Mouse (Mus musculus) CH12F3 (cell line): Measurements from ENCODE around the gene Ebf1.

ENCODE experiments used
- in situ Hi-C: fragments of 300-500 bp; cut with MboI; formaldehyde crosslinking; loops from 2 replicates; pipeline ENCODE4 v1.14.3; 2020; ENCODE audit warnings: low sequenced_read_pairs

The Ebf1 gene

GRCm38 (mm10) chr11:44701221-44701810 lies 84.2 kb downstream of the Ebf1 start:
- in situ Hi-C loops: no loop called here

DNA sequence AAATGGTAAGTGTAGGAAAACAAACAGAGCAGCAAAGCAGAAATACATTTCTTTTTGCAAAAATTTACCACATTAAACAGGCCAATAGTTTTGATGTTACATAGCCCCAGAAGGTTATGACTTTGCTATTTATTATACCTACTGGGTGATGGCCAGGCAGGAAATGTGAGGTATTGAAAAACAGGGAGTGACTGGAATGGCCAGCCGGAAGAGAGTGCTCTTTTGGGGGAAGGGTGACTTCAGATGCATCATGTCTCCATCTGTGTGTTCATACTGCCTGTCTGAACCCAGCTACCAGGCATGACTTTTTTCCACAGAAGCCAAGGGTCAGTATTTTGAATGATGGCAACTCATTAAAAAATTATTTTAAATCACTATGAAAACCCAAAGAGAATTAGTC lies 84.7 kb downstream of the Ebf1 start:
- in situ Hi-C loops: no loop called here

DNA sequence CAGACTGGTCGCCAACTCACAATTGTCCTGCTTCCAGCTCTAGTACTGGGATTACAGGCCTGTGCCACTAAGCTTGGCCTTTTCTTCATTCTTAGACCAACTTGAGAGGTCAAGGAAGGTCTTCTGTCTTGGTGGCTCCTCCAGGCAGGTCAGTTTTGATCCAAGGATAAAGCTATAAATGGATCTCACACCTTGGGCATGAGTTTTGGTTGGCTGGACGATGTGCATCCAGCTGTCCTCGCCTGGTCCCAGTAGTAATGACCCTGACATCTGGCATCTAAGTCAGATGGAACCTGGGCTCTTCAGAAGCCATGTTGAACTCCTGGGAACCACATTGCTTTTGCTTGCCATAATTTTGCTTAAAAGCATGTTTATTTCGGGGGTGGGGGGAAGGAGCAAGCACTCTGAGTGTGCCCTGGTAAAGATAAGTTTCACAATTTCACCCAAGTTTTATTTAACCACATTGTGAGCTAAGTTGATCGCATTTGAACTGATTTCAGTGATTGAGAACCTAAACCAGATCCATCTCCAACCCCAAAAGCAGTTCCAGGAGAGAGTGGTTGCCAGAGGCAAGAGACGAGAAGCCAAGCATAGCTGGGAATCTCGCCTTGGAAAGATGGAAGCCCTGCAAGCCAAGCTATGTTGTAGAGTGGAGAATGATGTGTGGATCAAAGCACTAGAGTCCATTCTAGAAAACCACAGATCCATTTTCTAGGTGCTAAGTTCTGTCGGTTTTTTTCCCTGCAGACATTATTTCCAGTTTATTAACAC lies 85.8 kb downstream of the Ebf1 start:
- in situ Hi-C loops: no loop called here

- in situ Hi-C loops: no loop called here
Observed at GRCm38 (mm10) chr11:44703951-44704350, 86.8 kb downstream of the Ebf1 start.

GRCm38 (mm10) chr11:44705811-44706210 lies 88.7 kb downstream of the Ebf1 start:
- in situ Hi-C loops: no loop called here

DNA sequence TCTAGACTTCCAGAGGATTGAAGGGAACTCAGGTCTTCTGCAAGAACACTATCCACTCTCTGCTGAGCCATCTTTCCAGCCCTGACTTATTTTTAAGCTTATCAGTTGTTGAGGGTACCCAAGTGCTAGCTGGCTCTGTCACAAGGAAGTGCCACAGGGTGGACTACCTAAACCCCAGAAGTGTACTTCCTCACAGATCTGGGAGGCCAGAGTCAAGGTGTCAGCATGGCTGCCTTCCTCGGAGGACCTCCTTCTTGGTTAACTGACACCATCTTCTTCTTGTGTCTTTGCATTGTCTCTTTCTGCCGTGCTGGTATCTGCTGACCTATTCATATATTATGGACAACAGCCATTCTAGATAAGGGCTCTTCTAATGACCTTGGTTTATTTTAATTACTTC lies 89.3 kb downstream of the Ebf1 start:
- in situ Hi-C loops: no loop called here

DNA sequence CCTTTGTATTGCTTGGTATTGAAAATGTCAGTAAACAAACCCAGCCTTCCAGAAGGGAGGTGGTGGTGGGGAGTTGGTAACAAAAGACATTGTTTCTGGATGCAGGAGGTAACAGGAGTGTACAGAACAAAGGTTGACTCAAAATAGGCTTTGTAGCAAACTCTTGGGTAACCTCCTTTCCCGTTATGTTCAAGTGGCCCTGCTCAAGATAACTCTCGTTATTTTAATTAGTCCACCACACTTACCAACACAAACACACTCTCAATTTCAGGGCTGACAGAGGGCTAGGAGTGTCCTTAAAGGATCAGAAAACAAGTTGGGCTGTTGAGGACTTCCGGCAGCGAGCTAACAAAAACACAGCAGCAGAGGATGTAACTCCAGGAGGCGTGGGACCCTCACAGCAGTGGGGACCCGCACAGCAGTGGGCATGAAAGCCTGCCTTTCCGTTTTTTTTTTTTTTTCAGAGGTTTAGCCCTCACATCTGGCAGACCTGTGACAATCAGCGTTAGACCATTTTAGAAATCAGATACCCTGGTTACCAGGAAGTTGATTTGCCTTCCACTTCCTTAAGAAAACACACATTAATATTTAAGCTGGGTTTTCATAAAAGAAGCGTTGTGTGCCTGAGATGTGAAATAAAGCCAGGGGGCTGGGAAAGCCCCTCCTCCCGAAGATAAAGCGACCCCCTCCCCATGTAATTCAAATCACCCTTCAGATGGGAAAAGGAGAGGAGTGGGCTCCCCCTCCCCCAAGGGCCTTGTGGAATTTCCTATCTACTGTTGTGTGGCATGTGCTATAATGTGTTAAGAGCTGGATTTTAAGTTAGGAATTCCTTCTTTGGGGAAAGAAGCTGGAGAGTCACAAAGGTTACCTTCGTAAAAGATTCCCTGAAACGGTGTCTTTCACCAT lies 90.5 kb downstream of the Ebf1 start:
- in situ Hi-C loops: no loop called here

DNA sequence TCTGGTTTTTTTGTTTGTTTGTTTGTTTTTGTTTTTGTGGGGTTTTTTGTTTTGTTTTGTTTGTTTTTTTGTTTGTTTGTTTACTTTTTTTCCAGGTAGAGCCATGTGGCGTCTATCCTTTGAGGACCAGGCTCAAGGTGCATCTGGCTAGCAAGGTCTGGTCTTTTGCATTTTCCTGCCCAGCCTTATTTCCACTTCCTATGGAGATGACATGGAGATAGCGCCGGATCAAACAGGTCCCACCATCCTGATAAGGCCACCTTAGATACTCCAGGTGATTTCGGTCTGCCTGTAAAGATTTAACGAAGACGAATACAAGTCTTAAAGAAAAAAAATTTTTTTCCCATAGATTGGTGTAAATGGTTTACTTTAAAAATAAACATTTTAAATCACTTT lies 91.2 kb downstream of the Ebf1 start:
- in situ Hi-C loops: no loop called here

DNA sequence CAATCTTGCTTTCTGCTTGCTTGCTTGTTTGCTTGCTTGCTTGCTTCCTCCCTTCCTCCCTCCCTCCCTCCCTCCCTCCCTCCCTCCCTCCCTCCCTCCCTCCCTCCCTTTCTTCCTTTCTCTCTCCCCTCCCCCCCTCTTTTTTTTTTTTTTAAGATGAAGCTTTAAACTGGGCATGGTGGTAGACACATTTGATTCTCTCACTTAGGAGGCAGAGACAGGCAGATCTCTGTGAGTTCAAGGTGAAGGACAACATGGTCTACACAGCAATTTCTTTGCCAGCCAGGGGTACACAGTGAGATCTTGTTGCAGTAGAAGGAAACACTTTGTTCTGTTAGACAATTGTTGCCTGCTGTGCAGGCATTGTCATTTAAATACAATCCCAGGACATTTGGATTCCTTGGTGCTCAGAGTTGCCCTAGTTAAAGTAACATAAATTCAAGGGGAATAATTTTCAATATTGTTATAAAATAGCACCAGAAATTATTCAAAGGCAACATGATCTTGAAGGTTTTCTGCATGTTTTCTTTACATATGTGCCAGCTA lies 92.0 kb downstream of the Ebf1 start:
- in situ Hi-C loops: no loop called here

GRCm38 (mm10) chr11:44709869-44710460 lies 92.8 kb downstream of the Ebf1 start:
- in situ Hi-C loops: no loop called here

GRCm38 (mm10) chr11:44710861-44711260 lies 93.7 kb downstream of the Ebf1 start:
- in situ Hi-C loops: no loop called here

- in situ Hi-C loops: no loop called here
Observed at GRCm38 (mm10) chr11:44714188-44714587, 97.1 kb downstream of the Ebf1 start.

DNA sequence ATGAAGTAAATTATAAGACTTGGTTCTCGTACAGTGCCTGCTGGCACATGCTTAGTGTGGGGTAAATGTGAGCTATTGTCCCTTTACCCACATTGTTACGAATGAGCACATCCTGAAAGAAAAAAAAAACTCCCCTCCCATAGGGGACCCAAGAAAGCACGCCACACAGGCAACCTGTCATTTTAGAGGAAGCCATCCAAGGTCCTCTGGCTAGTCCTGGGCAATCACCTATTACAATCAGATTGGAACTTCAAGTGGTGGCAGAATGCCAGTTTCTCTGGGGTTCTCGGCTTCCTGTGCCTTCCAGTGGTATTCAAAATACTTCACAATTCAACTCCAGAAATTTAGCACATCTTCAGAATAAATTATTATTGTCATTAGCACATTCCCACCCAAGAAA lies 98.7 kb downstream of the Ebf1 start:
- in situ Hi-C loops: no loop called here

- in situ Hi-C loops: no loop called here
Observed at GRCm38 (mm10) chr11:44716928-44717327, 99.8 kb downstream of the Ebf1 start.

DNA sequence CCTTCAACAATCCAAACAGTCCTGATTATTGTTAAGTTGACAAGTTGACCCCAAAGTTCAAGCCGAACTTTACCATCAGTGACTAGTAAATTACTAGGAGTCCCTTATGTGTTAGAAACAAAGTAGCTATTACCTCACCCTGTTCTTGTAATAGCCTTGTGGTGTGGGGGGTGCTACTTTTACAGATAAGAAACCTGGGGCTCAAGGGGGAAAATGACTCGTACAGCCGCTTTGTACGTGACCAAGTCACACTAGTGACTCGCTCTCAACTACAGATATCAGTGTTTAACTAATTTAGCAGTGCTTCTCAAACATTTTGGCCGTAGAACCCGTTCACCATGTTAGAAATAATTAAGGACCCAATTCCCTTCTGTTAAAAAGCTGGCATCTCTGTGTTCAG lies 100.5 kb downstream of the Ebf1 start:
- in situ Hi-C loops: no loop called here

GRCm38 (mm10) chr11:44721976-44722375 lies 104.9 kb downstream of the Ebf1 start:
- in situ Hi-C loops: no loop called here

- in situ Hi-C loops: no loop called here
Observed at GRCm38 (mm10) chr11:44723950-44724502, 106.9 kb downstream of the Ebf1 start.

GRCm38 (mm10) chr11:44725732-44726131 lies 108.6 kb downstream of the Ebf1 start:
- in situ Hi-C loops: no loop called here

- in situ Hi-C loops: no loop called here
Observed at GRCm38 (mm10) chr11:44727376-44727775, 110.3 kb downstream of the Ebf1 start.

- in situ Hi-C loops: no loop called here
Observed at GRCm38 (mm10) chr11:44727821-44728220, 110.7 kb downstream of the Ebf1 start.

DNA sequence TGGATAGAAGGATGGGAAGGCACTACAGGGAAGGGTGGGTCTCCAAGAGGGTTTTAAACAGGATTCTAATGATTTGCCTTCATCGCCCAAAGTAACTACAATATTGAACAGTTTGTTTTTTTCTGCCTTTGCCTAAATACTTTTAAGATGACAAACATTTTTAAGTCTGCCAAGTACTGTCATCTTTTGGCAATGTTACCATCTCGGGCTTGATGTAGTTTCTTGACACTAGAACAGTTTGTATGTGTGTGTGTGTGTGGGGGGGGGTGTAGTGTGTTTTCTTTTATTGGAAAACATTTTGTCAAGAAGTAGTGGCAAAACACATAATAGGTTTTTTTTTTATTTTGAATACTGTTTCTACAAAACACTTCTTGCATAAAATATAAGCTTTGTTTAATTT lies 111.2 kb downstream of the Ebf1 start:
- in situ Hi-C loops: no loop called here
